Mouse (Mus musculus): ENCODE data around the gene P3h3.
"Not testable (repeated sequence)": the region's sequence is repeated elsewhere in the genome, so short reads cannot be mapped to it uniquely, and the experiment has no call there.

P3h3 gene

DNA sequence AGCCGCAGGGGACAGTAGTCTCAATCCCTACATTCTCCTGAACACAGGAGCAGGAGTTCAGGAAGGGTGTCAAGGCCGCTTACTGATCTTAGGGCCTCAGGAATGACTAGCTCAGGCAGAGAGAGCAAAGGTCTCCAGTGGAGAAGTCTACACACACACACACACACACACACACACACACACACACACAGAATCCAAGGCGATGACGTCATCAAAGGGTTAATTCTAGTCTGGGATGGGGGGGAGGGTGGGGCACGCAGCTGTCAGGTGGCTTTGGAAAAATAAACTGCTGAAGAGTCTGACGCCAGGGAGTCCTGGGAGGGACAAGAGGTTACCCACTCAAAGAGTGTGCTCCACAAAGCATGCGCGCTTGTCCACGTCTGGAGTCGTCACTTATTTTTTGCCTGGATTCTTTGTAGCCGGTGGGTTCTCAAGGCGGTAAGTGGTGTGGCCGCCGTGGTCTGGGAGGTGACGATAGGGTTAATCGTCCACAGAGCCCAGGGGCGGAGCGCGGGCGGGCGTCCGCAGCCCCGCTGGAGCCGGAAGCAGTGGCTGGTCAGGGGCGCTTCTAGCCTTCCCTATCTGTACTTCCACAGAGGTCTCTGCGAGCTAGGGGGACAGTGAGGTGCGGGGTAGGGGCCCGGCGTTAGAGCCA lies 49.1 kb downstream of the P3h3 start, which contains the start of gene Spsb2:
TSS of gene Spsb2 (plus strand) at position 304 of the 655 bp plus-strand sequence.
- no peak for DNase-seq

DNA sequence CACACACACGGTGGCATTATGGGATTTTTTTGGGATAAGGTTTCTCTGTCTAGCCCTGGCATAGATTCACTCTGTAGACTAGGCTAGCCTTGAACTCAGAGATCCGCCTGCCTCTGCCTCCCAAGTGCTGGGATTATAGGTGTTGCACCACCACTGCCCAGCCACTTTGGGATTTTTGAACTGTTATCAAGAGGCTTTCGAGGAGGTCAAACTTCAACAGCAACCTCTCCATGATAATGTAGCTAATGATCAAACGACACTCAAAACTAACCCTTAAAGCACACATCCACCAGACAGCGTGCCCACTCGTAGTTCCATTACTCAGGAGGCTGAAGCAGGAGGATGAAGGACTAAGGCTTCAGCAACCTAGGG lies 49.6 kb downstream of the P3h3 start:
- no peak for DNase-seq

DNA sequence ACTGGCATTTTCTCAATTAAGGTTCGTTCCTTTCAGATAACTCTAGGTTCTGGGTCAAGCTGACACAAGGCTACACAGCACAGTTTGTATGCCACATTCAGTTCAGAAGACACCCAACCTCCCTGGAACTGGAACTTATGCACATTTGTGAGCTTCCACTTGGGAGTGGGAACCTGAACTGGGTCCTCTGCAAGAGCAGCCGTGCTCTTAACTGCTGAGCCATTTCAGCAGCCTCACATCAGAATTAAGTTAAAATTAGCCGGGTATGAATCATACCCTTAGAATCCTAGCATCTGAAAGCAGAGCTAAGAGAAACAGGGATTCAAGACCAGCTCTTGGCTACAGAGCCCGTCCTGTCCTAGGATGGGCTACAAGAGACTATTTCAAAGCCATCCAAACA lies 50.2 kb downstream of the P3h3 start:
- DNase-seq, result peak; percentile 55

DNA sequence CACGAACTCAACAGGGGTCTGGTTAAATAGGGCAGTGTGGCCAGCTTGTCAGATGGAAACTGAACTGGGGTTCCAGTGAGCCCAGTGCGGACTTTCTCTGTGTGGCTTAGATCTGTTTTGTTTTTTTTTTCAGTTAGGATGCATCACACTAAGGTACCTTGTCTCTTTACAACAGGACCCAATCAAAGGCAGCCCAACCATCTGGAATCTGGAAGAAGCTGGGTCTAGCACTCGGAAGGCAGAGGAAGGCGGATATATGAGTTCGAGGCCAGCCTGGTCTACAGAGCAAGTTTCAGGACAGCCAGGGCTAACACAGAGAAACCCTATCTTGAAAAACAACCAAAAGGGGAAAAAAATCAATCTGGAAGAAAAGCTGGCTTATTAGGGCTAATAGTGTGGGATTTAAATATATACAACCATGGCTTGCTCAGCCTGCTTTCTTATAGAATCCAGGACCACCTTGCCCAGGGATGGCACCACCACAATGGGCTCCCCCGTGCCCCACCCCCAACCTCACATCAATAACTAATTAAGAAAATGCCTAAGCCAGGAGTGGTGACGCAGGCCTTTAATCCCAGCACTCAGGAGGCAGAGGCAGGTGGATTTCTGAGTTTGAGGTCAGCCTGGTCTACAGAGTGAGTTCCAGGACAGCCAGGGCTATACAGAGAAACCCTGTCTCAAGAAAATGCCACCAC lies 51.0 kb downstream of the P3h3 start:
- DNase-seq, result no peak

DNA sequence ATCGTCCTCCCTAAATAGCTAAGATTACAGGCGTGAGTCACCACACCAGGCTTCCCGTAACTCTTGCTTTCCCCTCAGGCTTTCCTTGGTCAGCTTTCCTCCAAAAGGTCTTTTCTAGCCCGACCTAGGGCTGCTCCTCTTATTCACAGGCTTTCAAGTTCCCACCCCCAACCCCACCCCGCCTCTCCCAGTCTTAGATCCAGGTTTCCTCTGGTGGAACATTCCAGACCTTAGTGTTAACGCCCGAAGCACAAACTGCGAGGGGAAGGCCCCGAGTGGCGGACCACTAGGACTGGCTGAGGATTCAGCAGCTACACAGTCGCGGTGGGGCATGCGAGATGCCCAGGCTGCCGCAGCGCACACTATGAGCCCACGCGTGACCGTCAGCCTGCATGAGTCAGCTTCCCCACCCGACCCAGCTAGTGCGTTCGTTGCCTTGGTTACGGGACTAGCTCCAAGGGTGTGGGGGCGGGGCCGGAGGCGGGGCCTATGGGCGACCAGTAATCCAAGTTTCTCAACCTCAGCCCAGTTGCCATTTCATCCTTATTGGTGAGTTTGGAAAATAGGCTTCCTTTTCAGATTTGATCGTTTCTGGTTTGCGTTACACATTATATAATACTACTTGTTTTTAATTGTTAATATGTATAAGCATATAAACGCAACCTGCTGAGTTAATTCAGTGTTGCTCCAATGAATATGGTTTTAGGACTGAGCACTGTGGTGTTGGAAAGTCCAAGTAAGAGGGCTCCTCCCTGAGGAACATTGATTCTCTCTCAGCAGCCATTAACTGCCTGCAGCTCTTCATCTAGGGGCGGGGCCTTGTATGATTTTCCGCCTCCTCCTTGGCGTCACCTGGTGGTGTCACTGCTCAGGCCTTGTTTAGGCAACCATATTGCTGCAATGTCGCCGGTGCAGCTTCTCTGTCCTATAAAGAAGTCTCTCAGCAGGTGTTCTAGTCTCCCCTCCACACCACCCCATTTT lies 51.9 kb downstream of the P3h3 start:
- DNase-seq, result peak; percentile 97

DNA sequence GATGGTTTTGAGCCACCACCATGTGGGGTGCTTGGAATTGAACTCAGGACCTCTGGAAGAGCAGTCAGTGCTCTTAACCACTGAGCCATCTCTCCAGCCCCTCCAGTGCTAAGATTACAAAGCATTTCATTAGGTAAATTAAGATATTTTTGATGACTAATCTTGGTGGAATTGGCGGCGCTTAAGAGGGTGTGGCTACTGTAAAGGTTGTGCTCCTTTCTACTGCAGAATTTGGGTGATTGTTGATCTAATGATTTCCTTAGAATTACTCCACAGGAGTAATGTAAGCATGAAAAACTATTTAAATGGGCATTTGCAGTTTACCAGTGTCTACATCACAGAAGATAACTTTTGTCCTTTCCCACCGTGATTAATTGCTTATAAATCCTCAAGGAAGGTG lies 53.2 kb downstream of the P3h3 start:
- no peak for DNase-seq

DNA sequence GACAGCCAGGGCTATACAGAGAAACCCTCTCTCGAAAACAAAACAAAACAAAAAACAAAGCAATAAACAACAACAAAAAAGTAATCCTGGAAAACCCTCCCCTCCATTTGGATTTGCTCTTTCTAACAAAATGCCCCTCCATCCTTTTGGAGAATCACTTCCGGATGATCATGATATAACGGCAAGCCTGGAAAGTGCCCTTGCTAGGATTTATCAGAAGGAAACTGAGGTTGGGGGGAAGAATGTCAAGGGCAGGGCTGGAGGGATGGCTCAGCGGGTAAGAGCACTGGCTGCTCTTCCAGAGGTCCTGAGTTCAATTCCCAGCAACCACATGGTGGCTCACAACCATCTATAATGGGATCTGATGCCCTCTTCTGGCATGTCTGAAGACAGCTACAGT lies 53.9 kb downstream of the P3h3 start:
- not testable (repeated sequence) for DNase-seq

DNA sequence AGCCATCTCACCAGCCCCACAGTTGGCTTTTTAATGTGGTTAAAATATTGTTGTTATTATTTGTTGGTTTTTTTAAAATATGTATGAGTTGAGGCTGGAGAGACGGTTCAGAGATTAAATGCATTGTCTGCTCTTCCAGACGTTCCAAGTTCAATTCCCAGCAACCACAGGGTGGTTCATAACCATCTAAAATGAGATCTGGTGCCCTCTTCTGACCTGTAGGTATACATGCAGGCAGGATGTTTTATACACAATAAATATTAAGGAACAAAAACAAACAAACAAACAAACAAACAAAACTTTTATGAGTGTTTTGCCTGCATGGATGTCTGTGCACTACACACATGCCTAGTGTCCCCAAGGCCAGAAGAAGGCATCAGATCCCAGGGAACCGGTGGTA lies 54.5 kb downstream of the P3h3 start:
- no peak for DNase-seq

DNA sequence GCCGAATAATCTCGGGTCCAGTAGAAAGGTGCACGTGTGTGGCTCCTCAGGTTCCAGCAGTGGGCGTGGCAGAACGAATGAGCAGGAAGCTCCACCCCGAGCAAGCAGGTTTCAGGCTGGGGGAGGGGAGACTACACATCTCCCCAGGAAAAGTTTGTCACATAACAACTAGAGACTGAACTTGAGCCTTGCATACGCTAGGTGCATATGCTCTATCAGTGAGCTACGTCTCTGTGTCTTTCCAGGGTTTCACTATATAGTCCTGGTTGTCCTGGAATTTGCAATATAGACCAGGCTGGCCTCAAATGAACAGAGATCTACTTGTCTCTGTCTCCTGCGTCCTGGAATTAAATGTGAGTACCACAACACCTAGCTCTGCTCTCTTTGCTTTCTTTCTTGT lies 55.2 kb downstream of the P3h3 start:
- DNase-seq, result not testable (repeated sequence)

DNA sequence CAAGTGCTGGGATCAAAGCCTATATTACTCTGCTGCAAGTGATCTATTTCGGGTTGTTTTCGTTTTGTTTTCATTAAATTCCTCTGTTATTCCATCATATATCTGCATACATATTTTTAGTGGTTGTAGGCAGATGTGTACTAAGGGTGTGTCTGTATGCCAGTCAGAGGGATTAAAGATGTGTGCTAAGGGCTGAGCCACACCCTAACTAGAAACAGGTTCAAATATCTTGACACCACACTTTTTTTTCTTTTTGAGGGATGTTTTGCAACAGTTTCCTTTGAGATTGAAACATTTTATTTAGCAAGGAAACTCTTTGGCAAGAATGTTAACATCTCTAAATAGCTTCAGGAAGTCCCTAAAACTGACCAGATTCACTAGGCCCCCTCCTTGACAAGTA lies 61.4 kb downstream of the P3h3 start:
- DNase-seq, result no peak

DNA sequence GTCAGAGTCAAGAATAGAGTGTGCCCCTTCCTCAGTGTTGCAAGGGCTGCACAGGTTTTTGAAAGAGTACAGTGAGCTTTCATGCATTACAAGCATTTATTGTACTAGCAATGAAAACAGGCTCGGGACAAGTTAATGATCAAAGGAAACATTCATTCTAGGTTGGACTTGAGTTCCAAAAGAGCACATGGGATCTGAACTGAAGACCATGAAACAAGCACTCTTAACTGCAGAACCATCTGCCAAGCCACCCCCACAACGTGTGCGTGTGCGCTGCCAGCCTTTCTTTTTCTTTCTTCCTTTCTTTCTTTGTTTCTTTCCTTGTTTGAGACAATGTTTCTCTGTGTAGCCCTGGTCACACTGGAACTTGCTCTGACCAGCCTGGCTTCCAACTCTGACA lies 61.8 kb downstream of the P3h3 start:
- DNase-seq, result no peak

DNA sequence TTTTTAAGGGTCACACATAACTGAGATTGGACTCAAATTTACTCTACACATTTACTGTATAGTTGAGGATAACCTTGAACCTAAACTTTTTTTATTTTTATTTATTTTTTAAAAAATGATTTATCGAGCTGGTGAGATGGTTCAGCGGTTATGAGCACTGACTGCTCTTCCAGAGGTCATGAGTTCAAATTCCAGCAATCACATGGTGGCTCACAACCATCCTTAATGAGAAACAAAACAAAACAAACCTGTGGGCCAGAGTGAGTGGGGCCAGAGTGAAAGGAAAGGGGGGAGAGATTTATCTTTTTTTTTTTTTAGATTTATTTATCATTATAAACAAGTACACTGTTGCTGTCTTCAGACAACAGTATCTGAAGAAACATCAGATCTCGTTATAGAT lies 65.6 kb downstream of the P3h3 start:
- DNase-seq, result no peak
